Mouse (Mus musculus) G1E (cell line): ENCODE data around the gene Tedc2.

Source experiments
- CTCF ChIP-seq: IDR thresholded peaks from 2 replicates; pipeline ENCODE4 v1.5.1; 2012; ENCODE audit warnings: low read depth, low read length, inconsistent platforms, mixed read lengths
- TAL1 ChIP-seq: conservative IDR thresholded peaks from 2 replicates; pipeline ENCODE4 v1.6.1; 2012; ENCODE audit warnings: low read depth, low read length, inconsistent platforms, mixed read lengths

DNA sequence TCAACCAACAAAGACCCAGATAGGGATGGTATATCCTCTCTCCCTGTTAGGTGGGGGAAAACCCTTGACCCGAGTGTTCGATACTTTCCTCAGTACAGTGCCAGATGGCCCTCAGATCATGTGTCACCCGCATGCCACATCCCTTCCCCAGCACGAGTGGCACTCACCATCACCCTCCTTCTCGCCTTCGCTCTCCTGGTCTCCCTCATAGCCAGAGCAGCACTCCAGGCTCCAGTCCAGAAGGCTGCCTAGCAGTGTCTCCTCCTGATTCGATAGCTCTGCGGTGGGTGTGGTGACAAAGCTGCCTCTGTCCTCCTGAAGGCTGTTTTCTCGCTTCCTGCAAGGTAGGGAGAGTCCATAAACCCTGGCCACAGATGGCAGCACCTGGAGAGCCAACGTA is 4.1 kb upstream of the Tedc2 start:
- TF ChIP-seq TAL1 (no peak), CTCF (no peak)
